Mouse (Mus musculus): ENCODE results near the gene Traf7. TPM values are rescaled to one million over a fixed set of nuclear protein-coding genes. Genes with fewer than 3 reads are reported as not detected.

The Traf7 gene
- polyA plus RNA-seq, 1 experiment = 112 TPM

DNA sequence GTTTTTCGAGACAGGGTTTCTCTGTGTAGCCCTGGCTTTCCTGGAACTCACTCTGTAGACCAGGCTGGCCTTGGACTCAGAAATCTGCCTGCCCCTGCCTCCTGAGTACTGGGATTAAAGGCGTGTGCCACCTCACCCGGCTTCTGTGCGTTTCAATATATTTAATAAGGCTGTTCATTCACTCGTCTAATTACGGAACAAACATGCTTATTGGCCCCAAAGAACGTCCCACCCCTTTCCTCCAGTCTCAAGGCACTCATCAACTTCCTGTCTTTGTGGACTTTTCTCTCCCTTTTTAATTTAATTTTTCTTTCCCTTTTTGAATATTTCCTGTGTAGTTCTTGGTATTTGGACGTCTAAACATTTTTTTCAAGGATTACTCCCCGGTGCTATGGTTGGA is 20.7 kb upstream of the Traf7 start:
- peaks cover 5% of the 10 kb centered on the region for H3K27me3 ChIP-seq (ENCODE audit: control insufficient read depth, insufficient read depth, insufficient read length)
- TF ChIP-seq CEBPB (IDR thresholded peaks at IDR 0.05; ENCODE audit: insufficient read depth, poor library complexity, severe bottlenecking) (no peak), POLR2AphosphoS2 (IDR thresholded peaks at IDR 0.05; ENCODE audit: insufficient read length, low read depth) (no peak)
- no peak overlapping the region for H3K4me2 ChIP-seq (ENCODE audit: low read depth)
- H3K4me3 ChIP-seq = no peak overlapping the region
- H3K36me3 ChIP-seq (ENCODE audit: control insufficient read depth, insufficient read depth) = no peaks in the 10 kb centered on the region
- no peak overlapping the region for H3ac ChIP-seq (ENCODE audit: control insufficient read depth, insufficient read length)
- H3K79me2 ChIP-seq (ENCODE audit: control insufficient read depth, insufficient read depth) = peaks cover 29% of the 10 kb centered on the region

GRCm38 (mm10) chr17:24546234-24546633 is 18.5 kb upstream of the Traf7 start:
- no peak overlapping the region for H3K4me2 ChIP-seq (ENCODE audit: low read depth)
- no peak for TF ChIP-seq REST (IDR thresholded peaks at IDR 0.05; ENCODE audit: insufficient read depth, insufficient read length)
- peaks cover 7% of the 10 kb centered on the region for H3K79me2 ChIP-seq (ENCODE audit: control insufficient read depth, insufficient read depth)
- no peak overlapping the region for H3ac ChIP-seq (ENCODE audit: control insufficient read depth, insufficient read length)
- H3K27me3 ChIP-seq (ENCODE audit: control insufficient read depth, insufficient read depth, insufficient read length) = peaks cover 5% of the 10 kb centered on the region
- no peaks in the 10 kb centered on the region for H3K36me3 ChIP-seq (ENCODE audit: control insufficient read depth, insufficient read depth)
- H3K4me3 ChIP-seq = no peak overlapping the region

GRCm38 (mm10) chr17:24545247-24545646 is 17.5 kb upstream of the Traf7 start:
- Histone ChIP-seq H3K79me2 (ENCODE audit: control insufficient read depth, insufficient read depth) (no peaks in the 10 kb centered on the region), H3ac (ENCODE audit: control insufficient read depth, insufficient read length) (no peak overlapping the region), H3K4me3 (no peak overlapping the region), H3K36me3 (ENCODE audit: control insufficient read depth, insufficient read depth) (no peaks in the 10 kb centered on the region), H3K4me2 (ENCODE audit: low read depth) (no peak overlapping the region), H3K27me3 (ENCODE audit: control insufficient read depth, insufficient read depth, insufficient read length) (peaks cover 5% of the 10 kb centered on the region)
- TF ChIP-seq REST (IDR thresholded peaks at IDR 0.05; ENCODE audit: insufficient read depth, insufficient read length) (no peak), SRF (IDR thresholded peaks at IDR 0.05; ENCODE audit: control insufficient read depth, insufficient read length, low read depth) (no peak), E2F4 (IDR thresholded peaks at IDR 0.05; ENCODE audit: insufficient read depth) (no peak), TCF12 (IDR thresholded peaks at IDR 0.05; ENCODE audit: insufficient read depth, poor library complexity, severe bottlenecking) (no peak), MAX (IDR thresholded peaks at IDR 0.05; ENCODE audit: low read depth) (no peak), MYOD1 (IDR thresholded peaks at IDR 0.05; ENCODE audit: control insufficient read depth in 1 of 3, insufficient read length in 2 of 3, low read depth in 2 of 3) (no peak), MYOG (IDR thresholded peaks at IDR 0.05; ENCODE audit: control insufficient read depth in 1 of 3, insufficient read depth in 1 of 3, insufficient read length in 2 of 3, low read depth in 2 of 3) (no peak), TCF3 (IDR thresholded peaks at IDR 0.05; ENCODE audit: insufficient read length, low read depth) (no peak), CEBPB (IDR thresholded peaks at IDR 0.05; ENCODE audit: insufficient read depth, poor library complexity, severe bottlenecking) (no peak), POLR2A (IDR thresholded peaks at IDR 0.05; ENCODE audit: insufficient read length, low read depth) (no peak), POLR2AphosphoS2 (IDR thresholded peaks at IDR 0.05; ENCODE audit: insufficient read length, low read depth) (no peak), USF1 (IDR thresholded peaks at IDR 0.05; ENCODE audit: low read depth) (no peak)

DNA sequence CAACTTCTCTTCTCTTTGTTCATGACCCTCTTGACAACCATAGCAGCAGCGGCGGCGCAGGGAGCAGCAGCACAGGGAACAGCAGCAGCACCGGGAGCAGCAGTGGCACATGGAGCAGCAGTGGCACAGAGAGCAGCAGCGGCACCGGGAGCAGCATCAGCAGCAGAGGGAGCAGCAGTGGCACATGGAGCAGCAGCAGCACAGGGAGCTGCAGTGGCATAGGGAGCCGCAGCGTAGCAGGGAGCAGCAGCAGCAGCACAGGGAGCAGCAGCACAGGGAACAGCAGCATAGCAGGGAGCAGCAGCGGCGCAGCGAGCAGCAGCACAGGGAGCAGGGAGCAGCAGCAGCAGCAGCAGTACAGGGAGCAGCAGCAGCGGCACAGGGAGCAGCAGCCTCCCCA is 16.9 kb upstream of the Traf7 start:
- TF ChIP-seq E2F4 (IDR thresholded peaks at IDR 0.05; ENCODE audit: insufficient read depth) (no peak), MYOG (IDR thresholded peaks at IDR 0.05; ENCODE audit: control insufficient read depth in 1 of 3, insufficient read depth in 1 of 3, insufficient read length in 2 of 3, low read depth in 2 of 3) (no peak), TCF12 (IDR thresholded peaks at IDR 0.05; ENCODE audit: insufficient read depth, poor library complexity, severe bottlenecking) (no peak), SRF (IDR thresholded peaks at IDR 0.05; ENCODE audit: control insufficient read depth, insufficient read length, low read depth) (no peak), USF1 (IDR thresholded peaks at IDR 0.05; ENCODE audit: low read depth) (no peak), CEBPB (IDR thresholded peaks at IDR 0.05; ENCODE audit: insufficient read depth, poor library complexity, severe bottlenecking) (no peak), MYOD1 (IDR thresholded peaks at IDR 0.05; ENCODE audit: control insufficient read depth in 1 of 3, insufficient read length in 2 of 3, low read depth in 2 of 3) (no peak), POLR2A (IDR thresholded peaks at IDR 0.05; ENCODE audit: insufficient read length, low read depth) (no peak), MAX (IDR thresholded peaks at IDR 0.05; ENCODE audit: low read depth) (no peak), POLR2AphosphoS2 (IDR thresholded peaks at IDR 0.05; ENCODE audit: insufficient read length, low read depth) (no peak), REST (IDR thresholded peaks at IDR 0.05; ENCODE audit: insufficient read depth, insufficient read length) (no peak), TCF3 (IDR thresholded peaks at IDR 0.05; ENCODE audit: insufficient read length, low read depth) (no peak)
- Histone ChIP-seq H3K27me3 (ENCODE audit: control insufficient read depth, insufficient read depth, insufficient read length) (peaks cover 5% of the 10 kb centered on the region), H3K4me3 (no peak overlapping the region), H3ac (ENCODE audit: control insufficient read depth, insufficient read length) (no peak overlapping the region), H3K79me2 (ENCODE audit: control insufficient read depth, insufficient read depth) (no peaks in the 10 kb centered on the region), H3K36me3 (ENCODE audit: control insufficient read depth, insufficient read depth) (no peaks in the 10 kb centered on the region), H3K4me2 (ENCODE audit: low read depth) (no peak overlapping the region)

DNA sequence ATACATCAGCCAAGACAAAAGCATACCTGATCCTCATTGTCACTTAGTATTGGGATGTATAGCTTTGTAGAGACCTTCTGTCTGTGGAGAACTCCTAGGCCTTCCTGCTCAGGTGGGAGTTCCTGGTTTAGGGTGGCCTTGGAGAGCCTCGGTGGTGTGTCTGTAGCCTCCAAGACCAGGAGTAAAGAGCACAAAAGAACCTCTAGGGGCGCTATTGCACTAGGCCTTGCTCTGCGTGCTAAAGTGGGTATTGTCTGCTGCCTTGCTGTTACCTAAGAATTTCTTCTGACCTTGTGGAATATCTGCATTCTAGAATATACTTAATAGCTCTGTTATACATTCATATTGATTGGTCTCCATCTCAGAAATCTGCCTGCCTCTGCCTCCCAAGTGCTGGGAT is 12.6 kb upstream of the Traf7 start:
- Histone ChIP-seq H3K4me2 (ENCODE audit: low read depth) (no peak overlapping the region), H3K27me3 (ENCODE audit: control insufficient read depth, insufficient read depth, insufficient read length) (peaks cover 5% of the 10 kb centered on the region), H3K36me3 (ENCODE audit: control insufficient read depth, insufficient read depth) (no peaks in the 10 kb centered on the region), H3ac (ENCODE audit: control insufficient read depth, insufficient read length) (no peak overlapping the region), H3K79me2 (ENCODE audit: control insufficient read depth, insufficient read depth) (no peaks in the 10 kb centered on the region), H3K4me3 (no peak overlapping the region)
- no peak for TF ChIP-seq TCF12 (IDR thresholded peaks at IDR 0.05; ENCODE audit: insufficient read depth, poor library complexity, severe bottlenecking)
- no peak for TF ChIP-seq POLR2A (IDR thresholded peaks at IDR 0.05; ENCODE audit: insufficient read length, low read depth)
- no peak for TF ChIP-seq CEBPB (IDR thresholded peaks at IDR 0.05; ENCODE audit: insufficient read depth, poor library complexity, severe bottlenecking)
- no peak for TF ChIP-seq SRF (IDR thresholded peaks at IDR 0.05; ENCODE audit: control insufficient read depth, insufficient read length, low read depth)
- TF ChIP-seq POLR2AphosphoS2 (IDR thresholded peaks at IDR 0.05; ENCODE audit: insufficient read length, low read depth) = no peak
- no peak for TF ChIP-seq E2F4 (IDR thresholded peaks at IDR 0.05; ENCODE audit: insufficient read depth)
- TF ChIP-seq MYOG (IDR thresholded peaks at IDR 0.05; ENCODE audit: control insufficient read depth in 1 of 3, insufficient read depth in 1 of 3, insufficient read length in 2 of 3, low read depth in 2 of 3) = no peak
- TF ChIP-seq USF1 (IDR thresholded peaks at IDR 0.05; ENCODE audit: low read depth) = no peak
- TF ChIP-seq MYOD1 (IDR thresholded peaks at IDR 0.05; ENCODE audit: control insufficient read depth in 1 of 3, insufficient read length in 2 of 3, low read depth in 2 of 3) = no peak
- TF ChIP-seq TCF3 (IDR thresholded peaks at IDR 0.05; ENCODE audit: insufficient read length, low read depth) = no peak
- TF ChIP-seq MAX (IDR thresholded peaks at IDR 0.05; ENCODE audit: low read depth) = no peak
- no peak for TF ChIP-seq REST (IDR thresholded peaks at IDR 0.05; ENCODE audit: insufficient read depth, insufficient read length)

Measured in myocyte (in vitro differentiated cells).